Mouse (Mus musculus): ENCODE data around the gene Prelp.

DNA sequence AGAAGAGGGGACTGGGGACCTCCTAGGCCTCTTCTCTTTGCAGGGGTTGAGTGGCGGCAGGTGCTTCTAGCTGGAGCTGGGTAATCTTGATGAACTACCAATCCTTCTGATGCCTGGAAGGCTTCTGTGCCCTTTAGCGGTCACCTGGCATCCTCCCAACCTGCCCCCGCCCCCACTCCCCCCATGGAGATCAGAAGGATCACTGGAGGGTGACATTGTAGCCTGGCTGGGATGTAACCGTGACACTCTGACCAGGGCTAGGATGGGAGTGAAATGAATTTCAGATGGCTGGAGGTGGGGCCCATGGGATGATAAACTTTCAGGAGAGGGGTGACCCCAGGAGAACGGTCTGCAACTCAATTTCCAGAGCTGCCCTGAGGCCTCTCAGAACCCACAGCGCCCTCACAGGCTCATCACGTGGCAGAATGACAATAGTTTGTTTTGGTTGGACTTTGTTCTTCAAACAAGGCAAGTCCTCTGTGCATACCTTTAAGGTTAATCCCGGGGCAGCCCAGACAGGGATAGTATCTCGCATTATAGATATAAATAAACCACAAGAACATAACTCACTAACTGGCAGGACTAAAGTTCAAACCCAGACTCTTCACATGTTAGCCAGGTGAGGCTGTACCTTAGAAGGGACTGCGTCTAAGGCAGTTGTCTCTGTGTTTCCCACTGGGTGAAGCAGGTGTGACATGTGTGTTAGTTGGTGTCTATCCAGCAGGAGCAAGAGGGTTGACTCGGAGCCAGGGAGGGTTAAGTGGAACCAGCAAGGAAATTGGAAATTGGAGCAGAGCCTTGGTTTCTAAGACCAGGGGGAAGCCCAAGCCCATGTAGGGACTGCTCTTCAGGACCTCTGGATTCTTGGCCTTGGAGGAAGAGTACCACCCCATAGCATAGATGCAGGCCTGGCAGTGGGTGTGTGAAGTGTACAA is 38.7 kb downstream of the Prelp start:
- TF ChIP-seq POLR2A (IDR thresholded peaks at IDR 0.05; ENCODE audit: borderline replicate concordance, insufficient read depth, low read length) (no peak), CTCF (IDR thresholded peaks at IDR 0.05; ENCODE audit: borderline replicate concordance, insufficient read depth, low read depth, low read length) (no peak)
